Mouse (Mus musculus) intestine, postnatal 0 days (tissue): ENCODE results near the gene Prkg1. TPM values are rescaled to one million over a fixed set of nuclear protein-coding genes. Genes with fewer than 3 reads are reported as not detected.

Source experiments
- ATAC-seq: fragments of 200-750 bp; cut with Nextera tagmentation; 2 replicates; pipeline ENCODE4 v1.8.0; 2017; ENCODE audit warnings: mild to moderate bottlenecking, moderate TSS enrichment, moderate library complexity
- H3K27ac ChIP-seq: fragments of 300-500 bp; sonication (generic); 2 replicates; pipeline ENCODE4 v1.5.1; 2014; ENCODE audit warnings: mild to moderate bottlenecking, low read depth, low read length, moderate library complexity
- H3K27me3 ChIP-seq: fragments of 300-500 bp; sonication (generic); replicated peaks from 2 replicates; pipeline ENCODE4 v1.6.1; 2014; ENCODE audit warnings: low read length, mixed read lengths; ENCODE audit not compliant: control insufficient read depth, insufficient read depth
- H3K36me3 ChIP-seq: fragments of 300-500 bp; sonication (generic); 2 replicates; pipeline ENCODE4 v1.6.1; 2014; ENCODE audit warnings: mild to moderate bottlenecking, moderate library complexity; ENCODE audit not compliant: control insufficient read depth, insufficient read depth
- H3K4me1 ChIP-seq: fragments of 300-500 bp; sonication (generic); replicated peaks from 2 replicates; pipeline ENCODE4 v1.6.1; 2014; ENCODE audit warnings: antibody characterized with exemption, low read length, mixed read lengths; ENCODE audit not compliant: control insufficient read depth, insufficient read depth
- H3K4me2 ChIP-seq: fragments of 300-500 bp; sonication (generic); replicated peaks from 2 replicates; pipeline ENCODE4 v1.6.1; 2014; ENCODE audit warnings: low read depth, mild to moderate bottlenecking, moderate library complexity
- H3K4me3 ChIP-seq: fragments of 300-500 bp; sonication (generic); 2 replicates; pipeline ENCODE4 v1.5.1; 2014; ENCODE audit warnings: low read depth, low read length
- H3K9ac ChIP-seq: fragments of 300-500 bp; sonication (generic); 2 replicates; pipeline ENCODE4 v1.6.1; 2014; ENCODE audit warnings: mild to moderate bottlenecking, low read depth, low read length
- H3K9me3 ChIP-seq: fragments of 300-500 bp; sonication (generic); 2 replicates; pipeline ENCODE4 v1.6.1; 2016; ENCODE audit warnings: mixed run types; ENCODE audit not compliant: control insufficient read depth
- CTCF ChIP-seq: sonication (generic); IDR thresholded peaks from 2 replicates; pipeline ENCODE4 v1.5.1; 2016; ENCODE audit warnings: low read depth, mild to moderate bottlenecking, control low read depth, antibody characterized with exemption, moderate library complexity
- WGBS: fragments of 180-500 bp; shearing (Covaris S2); extraction: QIAGEN DNeasy Blood & Tissue Kit; methylation state at CpG from one replicate; pipeline ENCODE4 v1.1.7; 2014; 5-methylcytosine and 5-hydroxymethylcytosine counted together
- polyA plus RNA-seq: library from polyadenylated mRNA; unstranded; fragments of >200 nt; fragmentation: Nextera tagmentation; extraction: Ambion mirVana; gene quantifications from 2 replicates; pipeline ENCODE4 v1.2.1, GENCODE M21; 2015

Gene Prkg1
- polyA plus RNA-seq, 1 experiment from 2014 or later, result 4.0 TPM

DNA sequence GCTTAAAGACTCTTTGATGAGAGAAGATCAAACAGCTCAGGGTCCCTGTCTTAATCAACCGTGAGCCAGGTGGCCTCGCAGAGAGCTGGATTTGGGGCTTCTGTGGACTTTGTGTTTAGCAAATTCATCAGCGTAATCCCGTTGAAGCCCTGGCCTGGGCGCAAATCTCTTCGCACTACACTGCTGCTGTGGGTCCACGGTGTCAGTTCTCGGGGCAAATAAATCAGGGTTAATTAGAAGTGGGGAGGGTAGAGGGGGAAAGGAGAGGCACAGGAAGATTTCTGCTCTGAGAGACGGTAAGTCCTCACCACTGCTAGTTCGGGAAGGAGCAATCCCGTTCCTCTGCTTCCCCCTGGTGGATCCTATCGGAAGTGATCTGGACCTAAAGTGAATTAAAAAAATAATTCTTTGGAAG is 1210.4 kb downstream of the Prkg1 start:
- no peak for ATAC-seq
- 1% methylated on average over 12 of the region's 12 CpGs for WGBS
- H3K36me3 ChIP-seq, result no peaks in the 10 kb centered on the region

DNA sequence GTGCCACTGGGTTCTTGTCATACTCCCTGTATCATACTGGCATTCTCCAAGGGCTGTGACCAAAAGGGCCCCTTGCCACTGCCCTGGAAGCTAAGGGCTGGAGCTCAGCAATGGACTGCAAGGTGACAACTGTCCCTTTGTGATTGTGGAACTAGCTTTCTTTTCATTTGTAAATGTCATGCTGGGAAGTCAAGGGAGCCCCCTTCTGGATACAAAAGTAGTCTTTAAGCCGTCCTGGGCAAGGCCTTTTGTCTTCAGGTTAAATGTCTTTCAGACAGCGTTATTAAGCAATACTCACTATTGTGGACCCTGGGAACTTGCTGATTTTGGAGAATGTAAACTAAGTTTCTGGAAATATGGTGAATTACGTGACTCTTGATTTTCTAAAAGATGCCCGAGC is 1211.1 kb downstream of the Prkg1 start:
- peak; percentile 29; the same call in 1 of the 2 replicates for TF ChIP-seq CTCF
- Histone ChIP-seq H3K4me3 (no peak overlapping the region), H3K27me3 (peaks cover 32% of the 10 kb centered on the region), H3K27ac (no peak overlapping the region), H3K4me1 (no peaks in the 10 kb centered on the region), H3K4me2 (no peak overlapping the region), H3K9me3 (0 out of 2 replicates have a peak, but pooled peaks cover 3% of the 10 kb centered on the region), H3K36me3 (no peaks in the 10 kb centered on the region), H3K9ac (no peak overlapping the region)
- 31% methylated on average over 4 of the region's 4 CpGs for WGBS
- ATAC-seq, result no peak

More for the DNA sequence above, 1210.4 kb downstream of the Prkg1 start:
- Histone ChIP-seq H3K4me1 (no peaks in the 10 kb centered on the region), H3K9ac (no peak overlapping the region), H3K27me3 (peaks cover 25% of the 10 kb centered on the region), H3K9me3 (0 out of 2 replicates have a peak, but pooled peaks cover 3% of the 10 kb centered on the region), H3K4me3 (peak overlapping the region; percentile 29; the same call in 1 of the 2 replicates), H3K27ac (no peak overlapping the region), H3K4me2 (peak overlapping the region; percentile 60)
- TF ChIP-seq CTCF, result peak; percentile 89

- H3K36me3 ChIP-seq, result no peaks in the 10 kb centered on the region
- H3K4me2 ChIP-seq, result no peak overlapping the region
- H3K4me3 ChIP-seq, result no peak overlapping the region
- TF ChIP-seq CTCF, result no peak
- H3K4me1 ChIP-seq, result no peaks in the 10 kb centered on the region
- peaks cover 47% of the 10 kb centered on the region for H3K27me3 ChIP-seq
- no peak for ATAC-seq
- 0 out of 2 replicates have a peak, but pooled peaks cover 3% of the 10 kb centered on the region for H3K9me3 ChIP-seq
- no peak overlapping the region for H3K9ac ChIP-seq
- 71% methylated on average over 8 of the region's 8 CpGs for WGBS
- no peak overlapping the region for H3K27ac ChIP-seq
Observed at GRCm38 (mm10) chr19:30552260-30552659, 1212.6 kb downstream of the Prkg1 start.

GRCm38 (mm10) chr19:30549854-30550647 is 1214.8 kb downstream of the Prkg1 start:
- WGBS, result 6% methylated on average over 17 of the region's 17 CpGs
- Histone ChIP-seq H3K27me3 (peaks cover 51% of the 10 kb centered on the region), H3K9me3 (0 out of 2 replicates have a peak, but pooled peaks cover 3% of the 10 kb centered on the region), H3K4me1 (no peaks in the 10 kb centered on the region), H3K36me3 (no peaks in the 10 kb centered on the region), H3K4me2 (peak overlapping the region; percentile 55), H3K27ac (no peak overlapping the region), H3K9ac (no peak overlapping the region), H3K4me3 (peak overlapping the region; percentile 27; the same call in 1 of the 2 replicates)
- no peak for ATAC-seq
- no peak for TF ChIP-seq CTCF

- Histone ChIP-seq H3K4me2 (peak within 1 kb of the TSS; percentile 55), H3K4me1 (no peaks in the 10 kb centered on the region), H3K9me3 (0 out of 2 replicates have a peak, but pooled peaks cover 3% of the 10 kb centered on the region), H3K27ac (no peak within 1 kb of the TSS), H3K9ac (0 out of 2 replicates have a peak within 1 kb of the TSS, but pooled peaks have one; percentile 7), H3K36me3 (no peaks in the 10 kb centered on the region), H3K27me3 (peaks cover 49% of the 10 kb centered on the region), H3K4me3 (peak within 1 kb of the TSS; percentile 27)
- no peak for ATAC-seq
- peak; percentile 28; the same call in 1 of the 2 replicates for TF ChIP-seq CTCF
- WGBS, result 1% methylated on average over 26 of the region's 26 CpGs
Observed at GRCm38 (mm10) chr19:30549044-30549853, 1215.6 kb downstream of the Prkg1 start, which contains the start of gene Dkk1. TSS of gene Dkk1 (minus strand) at chr19:30549665.
